Comparison of ENCODE assay signal across 9 mouse cellular contexts in the genomic region with DNA sequence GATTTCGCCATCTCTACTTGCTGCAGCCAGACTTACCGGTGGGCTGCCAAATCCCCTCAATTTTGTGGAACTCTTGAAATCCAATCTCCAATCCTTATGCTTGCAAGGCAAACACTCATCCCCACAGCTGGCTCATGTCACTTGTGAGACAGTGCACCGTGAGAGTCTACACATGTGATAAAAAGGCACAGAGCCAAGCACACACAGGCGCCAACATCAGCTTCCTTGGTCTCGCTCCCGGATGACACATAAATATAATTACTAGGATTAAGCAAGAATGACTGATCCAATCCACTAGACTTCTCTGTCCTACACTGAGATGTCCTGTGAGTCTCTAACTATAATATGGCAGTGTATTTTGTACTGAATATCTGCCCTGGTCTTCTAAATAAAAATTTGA. TPM values are rescaled to one million over a fixed set of nuclear protein-coding genes. Genes with fewer than 3 reads are reported as not detected.
DNase-seq lines count a peak whose midpoint lies in the region; ATAC-seq and TF ChIP-seq lines count a peak whose summit lies in the region.
"Had no signal": no experiment of that assay in that cellular context is flagged by ENCODE, and none has a peak within 500 bp of the region (broad histone marks: within the 10 kb centered on the region; RNA-seq: fewer than 3 reads in every experiment).

No protein-coding gene starts in this region.

- no peaks in the 10 kb centered on the region for H3K36me3 ChIP-seq in forebrain, postnatal 0 days (ENCODE audit: insufficient read depth)
- H3K36me3 ChIP-seq in forebrain, embryonic 15.5 days, result no peaks in the 10 kb centered on the region
- H3K36me3 ChIP-seq in kidney, embryonic 15.5 days, result no peaks in the 10 kb centered on the region
- no peaks in the 10 kb centered on the region for H3K36me3 ChIP-seq in hindbrain, embryonic 14.5 days (replicated peaks; ENCODE audit: control insufficient read depth, insufficient read depth)

- no peak overlapping the region for H3K27ac ChIP-seq in forebrain, postnatal 0 days (ENCODE audit: low read depth, low read length)
- no peak overlapping the region for H3K27ac ChIP-seq in forebrain, embryonic 15.5 days (replicated peaks)
- H3K27ac ChIP-seq in kidney, embryonic 15.5 days, result 0 out of 2 replicates have a peak overlapping the region, but pooled peaks have one; percentile 23
- H3K27ac ChIP-seq in hindbrain, embryonic 14.5 days, result no peak overlapping the region

- no peak overlapping the region for H3K4me3 ChIP-seq in forebrain, postnatal 0 days (ENCODE audit: low read depth, low read length)
- no peak overlapping the region for H3K4me3 ChIP-seq in forebrain, embryonic 15.5 days
- H3K4me3 ChIP-seq in kidney, embryonic 15.5 days (replicated peaks), result no peak overlapping the region
- H3K4me3 ChIP-seq in hindbrain, embryonic 14.5 days (replicated peaks; ENCODE audit: low read length), result no peak overlapping the region

- H3K9me3 ChIP-seq in forebrain, postnatal 0 days (ENCODE audit: low read length), result no peaks in the 10 kb centered on the region
- no peaks in the 10 kb centered on the region for H3K9me3 ChIP-seq in forebrain, embryonic 15.5 days
- no peaks in the 10 kb centered on the region for H3K9me3 ChIP-seq in kidney, embryonic 15.5 days (replicated peaks)
- H3K9me3 ChIP-seq in hindbrain, embryonic 14.5 days (ENCODE audit: control insufficient read depth, low read length), result no peaks in the 10 kb centered on the region

- H3K27me3 ChIP-seq in forebrain, postnatal 0 days (ENCODE audit: insufficient read depth, low read length), result no peaks in the 10 kb centered on the region
- H3K27me3 ChIP-seq in forebrain, embryonic 15.5 days, result no peaks in the 10 kb centered on the region
- H3K27me3 ChIP-seq in kidney, embryonic 15.5 days, result peaks cover 6% of the 10 kb centered on the region; the same call in 1 of the 2 replicates
- H3K27me3 ChIP-seq in hindbrain, embryonic 14.5 days (ENCODE audit: control insufficient read depth, insufficient read depth, low read length), result no peaks in the 10 kb centered on the region

- no peaks in the 10 kb centered on the region; the same call in 1 of the 2 replicates for H3K4me1 ChIP-seq in forebrain, postnatal 0 days (ENCODE audit: insufficient read depth)
- H3K4me1 ChIP-seq in forebrain, embryonic 15.5 days, result peaks cover 15% of the 10 kb centered on the region
- peaks cover 15% of the 10 kb centered on the region for H3K4me1 ChIP-seq in kidney, embryonic 15.5 days
- H3K4me1 ChIP-seq in hindbrain, embryonic 14.5 days (replicated peaks; ENCODE audit: control insufficient read depth, insufficient read depth, low read length), result 0 out of 2 replicates have a peak, but pooled peaks cover 5% of the 10 kb centered on the region

- H3K4me2 ChIP-seq in forebrain, postnatal 0 days (ENCODE audit: low read depth), result no peak overlapping the region
- H3K4me2 ChIP-seq in forebrain, embryonic 15.5 days (replicated peaks), result no peak overlapping the region
- no peak overlapping the region for H3K4me2 ChIP-seq in kidney, embryonic 15.5 days
- no peak overlapping the region for H3K4me2 ChIP-seq in hindbrain, embryonic 14.5 days (replicated peaks)

- no peak for TF ChIP-seq CTCF in forebrain, postnatal 0 days (IDR thresholded peaks at IDR 0.05; ENCODE audit: low read depth)

- peak; percentile 60 for DNase-seq in forebrain, postnatal 0 days
- DNase-seq in gastrocnemius, adult 8-10 months (ENCODE audit: low spot score in 2 of 2), result peak; percentile 72 to 80
- DNase-seq in skeletal muscle tissue, adult 2 months (ENCODE audit: low read depth, low spot score), result peak; percentile 81
- no peak for DNase-seq in hindbrain, embryonic 14.5 days (ENCODE audit: low spot score)
- no peak for DNase-seq in thymus, postnatal 4 days
- DNase-seq in cerebellum, adult 18-20 months, result no peak

- ATAC-seq in forebrain, postnatal 0 days, result peak; percentile 19; the same call in 1 of the 2 replicates
- ATAC-seq in forebrain, embryonic 15.5 days (replicated peaks), result no peak
- ATAC-seq in kidney, embryonic 15.5 days (replicated peaks; ENCODE audit: low FRiP score), result no peak; the same call in 1 of the 2 replicates
- ATAC-seq in hindbrain, embryonic 14.5 days (ENCODE audit: low FRiP score), result no peak

- 60% methylated on average over 6 of the region's 6 CpGs for WGBS in forebrain, postnatal 0 days
- WGBS in forebrain, embryonic 15.5 days, result 69% methylated on average over 6 of the region's 6 CpGs
- 47% methylated on average over 6 of the region's 6 CpGs for WGBS in kidney, embryonic 15.5 days
- 81% methylated on average over 6 of the region's 6 CpGs for WGBS in hindbrain, embryonic 14.5 days

- no peak overlapping the region for H3K9ac ChIP-seq in forebrain, postnatal 0 days
- no peak overlapping the region for H3K9ac ChIP-seq in forebrain, embryonic 15.5 days (replicated peaks)
- H3K9ac ChIP-seq in kidney, embryonic 15.5 days, result no peak overlapping the region
- H3K9ac ChIP-seq in hindbrain, embryonic 14.5 days, result no peak overlapping the region

RNA-seq across cellular contexts. Expression of gene Fads6, which starts 6.5 kb away (rescaled TPM):
- total RNA-seq in forebrain, postnatal 0 days (2014; rRNA removed), result 3.8 and 6.5 TPM in 2 replicates
- polyA plus RNA-seq in forebrain, postnatal 0 days (2015; fragmentation: Nextera tagmentation; extraction: Ambion mirVana), result 0.47 and 0.48 TPM in 2 replicates
- 0.37 TPM in 2 replicates for polyA plus RNA-seq in forebrain, embryonic 15.5 days (2015; fragmentation: Nextera tagmentation; extraction: Ambion mirVana)
- total RNA-seq in gastrocnemius, adult 8-10 months (2022), result 1 to 10 TPM; 2.7 to 5.7 (median 4.6) TPM
- 0.49 and 0.55 TPM in 2 replicates for polyA plus RNA-seq in kidney, embryonic 15.5 days (2015; fragmentation: Nextera tagmentation; extraction: Ambion mirVana)
- polyA plus RNA-seq in hindbrain, embryonic 14.5 days (2014; fragmentation: Nextera tagmentation; extraction: Ambion mirVana), result 1.4 and 1.5 TPM in 2 replicates

RNA-seq across cellular contexts. Expression of gene Fdxr, which starts 14.1 kb away (rescaled TPM):
- total RNA-seq in forebrain, postnatal 0 days (2014; rRNA removed), result 18.6 and 26.2 TPM in 2 replicates
- polyA plus RNA-seq in forebrain, postnatal 0 days (2015; fragmentation: Nextera tagmentation; extraction: Ambion mirVana), result 14.0 and 16.4 TPM in 2 replicates
- polyA plus RNA-seq in forebrain, embryonic 15.5 days (2015; fragmentation: Nextera tagmentation; extraction: Ambion mirVana), result 23.9 and 24.0 TPM in 2 replicates
- 1 to 10 TPM; 2.4 to 4.1 (median 2.7) TPM for total RNA-seq in gastrocnemius, adult 8-10 months (2022)
- polyA plus RNA-seq in kidney, embryonic 15.5 days (2015; fragmentation: Nextera tagmentation; extraction: Ambion mirVana), result 15.4 and 20.8 TPM in 2 replicates
- 15.2 TPM in 2 replicates for polyA plus RNA-seq in hindbrain, embryonic 14.5 days (2014; fragmentation: Nextera tagmentation; extraction: Ambion mirVana)

RNA-seq across cellular contexts. Expression of gene Otop2, which starts 16.0 kb away (rescaled TPM):
- total RNA-seq in forebrain, postnatal 0 days (2014; rRNA removed), result 0.15 TPM in 1 of 2 replicates, not detected in the other
- polyA plus RNA-seq in forebrain, postnatal 0 days (2015; fragmentation: Nextera tagmentation; extraction: Ambion mirVana), result 0.10 and 0.13 TPM in 2 replicates
- polyA plus RNA-seq in forebrain, embryonic 15.5 days (2015; fragmentation: Nextera tagmentation; extraction: Ambion mirVana), result 0.08 TPM in 1 of 2 replicates, not detected in the other
- total RNA-seq in gastrocnemius, adult 8-10 months (2022), result not detected
- 0.06 and 0.09 TPM in 2 replicates for polyA plus RNA-seq in kidney, embryonic 15.5 days (2015; fragmentation: Nextera tagmentation; extraction: Ambion mirVana)
- 0.08 and 0.14 TPM in 2 replicates for polyA plus RNA-seq in hindbrain, embryonic 14.5 days (2014; fragmentation: Nextera tagmentation; extraction: Ambion mirVana)
- total RNA-seq: common myeloid progenitor, adult 5-6 weeks had no signal

RNA-seq across cellular contexts. Expression of gene Grin2c, which starts 23.9 kb away (rescaled TPM):
- 1.5 and 1.6 TPM in 2 replicates for total RNA-seq in forebrain, postnatal 0 days (2014; rRNA removed)
- polyA plus RNA-seq in forebrain, postnatal 0 days (2015; fragmentation: Nextera tagmentation; extraction: Ambion mirVana), result 0.35 and 0.48 TPM in 2 replicates
- polyA plus RNA-seq in forebrain, embryonic 15.5 days (2015; fragmentation: Nextera tagmentation; extraction: Ambion mirVana), result 0.22 and 0.23 TPM in 2 replicates
- total RNA-seq in gastrocnemius, adult 8-10 months (2022), result under 1 TPM; 0.05 to 0.16 (median 0.14) TPM
- not detected in 2 replicates for polyA plus RNA-seq in kidney, embryonic 15.5 days (2015; fragmentation: Nextera tagmentation; extraction: Ambion mirVana)
- polyA plus RNA-seq in hindbrain, embryonic 14.5 days (2014; fragmentation: Nextera tagmentation; extraction: Ambion mirVana), result 0.33 and 0.35 TPM in 2 replicates
- total RNA-seq: common myeloid progenitor, adult 5-6 weeks had no signal

RNA-seq across cellular contexts. Expression of gene Ush1g, which starts 30.9 kb away (rescaled TPM):
- 0.23 and 0.33 TPM in 2 replicates for total RNA-seq in forebrain, postnatal 0 days (2014; rRNA removed)
- polyA plus RNA-seq in forebrain, postnatal 0 days (2015; fragmentation: Nextera tagmentation; extraction: Ambion mirVana), result 0.06 and 0.09 TPM in 2 replicates
- polyA plus RNA-seq in forebrain, embryonic 15.5 days (2015; fragmentation: Nextera tagmentation; extraction: Ambion mirVana), result 0.05 TPM in 1 of 2 replicates, not detected in the other
- under 1 TPM; 0.15 to 0.34 (median 0.24) TPM for total RNA-seq in gastrocnemius, adult 8-10 months (2022)
- polyA plus RNA-seq in kidney, embryonic 15.5 days (2015; fragmentation: Nextera tagmentation; extraction: Ambion mirVana), result not detected in 2 replicates
- polyA plus RNA-seq in hindbrain, embryonic 14.5 days (2014; fragmentation: Nextera tagmentation; extraction: Ambion mirVana), result 0.15 TPM in 1 of 2 replicates, not detected in the other
- total RNA-seq: common myeloid progenitor, adult 5-6 weeks had no signal

Comparison
In these comparisons a context has a peak if more than half of its experiments do, and no peak if none do; other contexts are left out.
1. DNase-seq: peak in forebrain, postnatal 0 days (single experiment), gastrocnemius, adult 8-10 months (2 of 2) and skeletal muscle tissue, adult 2 months (single experiment); none in hindbrain, embryonic 14.5 days (single experiment), thymus, postnatal 4 days (single experiment) and cerebellum, adult 18-20 months (0 of 2).